Mouse (Mus musculus): ENCODE results near the gene Syt17. TPM values are rescaled to one million over a fixed set of nuclear protein-coding genes. Genes with fewer than 3 reads are reported as not detected.

Syt17 gene
- total RNA-seq, 2 experiments from 2014 or later = 61.8 to 68.6 TPM

DNA sequence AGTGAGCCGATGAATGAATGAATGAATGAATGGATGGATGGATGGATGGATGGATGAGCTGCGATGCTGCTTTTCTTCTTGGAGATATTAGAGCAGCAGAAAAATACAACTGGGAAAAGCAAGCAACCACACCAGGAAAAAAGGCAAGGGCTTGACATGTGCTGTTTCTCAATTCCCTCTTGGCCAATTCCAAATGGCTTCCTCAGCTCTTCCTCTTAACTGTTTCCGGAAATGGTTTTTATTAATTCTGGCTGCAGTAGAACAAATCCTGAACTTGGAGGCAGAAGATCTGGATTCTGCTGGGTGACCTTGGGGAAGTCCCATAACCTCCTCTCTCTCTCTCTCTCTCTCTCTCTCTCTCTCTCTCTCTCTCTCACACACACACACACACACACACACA, 20.0 kb upstream of the Syt17 start:
- intact Hi-C loops (cut with DNase I) = no loop called here
- no peak for DNase-seq (ENCODE audit: low spot score in 2 of 2)

DNA sequence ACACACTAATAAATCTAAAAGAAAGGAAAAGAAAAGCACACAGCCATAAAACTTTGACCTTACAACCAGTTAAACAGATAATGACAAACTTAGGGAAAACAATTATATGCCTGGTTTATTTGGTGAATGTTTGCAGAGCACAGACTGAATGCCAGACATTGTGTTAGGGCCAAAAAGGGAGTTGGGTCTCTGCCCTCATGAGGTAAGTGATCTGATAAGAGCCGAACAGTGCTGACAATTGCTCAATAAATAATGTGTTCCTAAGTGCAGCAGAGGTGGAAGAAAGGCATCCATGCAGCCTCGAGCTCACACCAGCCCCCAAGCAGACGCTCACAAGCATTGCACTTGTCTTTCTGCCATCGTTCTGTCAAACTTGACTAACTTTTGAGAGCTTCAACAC, 16.4 kb upstream of the Syt17 start:
- no peak for DNase-seq (ENCODE audit: low spot score in 2 of 2)
- intact Hi-C loops (cut with DNase I) = no loop called here

DNA sequence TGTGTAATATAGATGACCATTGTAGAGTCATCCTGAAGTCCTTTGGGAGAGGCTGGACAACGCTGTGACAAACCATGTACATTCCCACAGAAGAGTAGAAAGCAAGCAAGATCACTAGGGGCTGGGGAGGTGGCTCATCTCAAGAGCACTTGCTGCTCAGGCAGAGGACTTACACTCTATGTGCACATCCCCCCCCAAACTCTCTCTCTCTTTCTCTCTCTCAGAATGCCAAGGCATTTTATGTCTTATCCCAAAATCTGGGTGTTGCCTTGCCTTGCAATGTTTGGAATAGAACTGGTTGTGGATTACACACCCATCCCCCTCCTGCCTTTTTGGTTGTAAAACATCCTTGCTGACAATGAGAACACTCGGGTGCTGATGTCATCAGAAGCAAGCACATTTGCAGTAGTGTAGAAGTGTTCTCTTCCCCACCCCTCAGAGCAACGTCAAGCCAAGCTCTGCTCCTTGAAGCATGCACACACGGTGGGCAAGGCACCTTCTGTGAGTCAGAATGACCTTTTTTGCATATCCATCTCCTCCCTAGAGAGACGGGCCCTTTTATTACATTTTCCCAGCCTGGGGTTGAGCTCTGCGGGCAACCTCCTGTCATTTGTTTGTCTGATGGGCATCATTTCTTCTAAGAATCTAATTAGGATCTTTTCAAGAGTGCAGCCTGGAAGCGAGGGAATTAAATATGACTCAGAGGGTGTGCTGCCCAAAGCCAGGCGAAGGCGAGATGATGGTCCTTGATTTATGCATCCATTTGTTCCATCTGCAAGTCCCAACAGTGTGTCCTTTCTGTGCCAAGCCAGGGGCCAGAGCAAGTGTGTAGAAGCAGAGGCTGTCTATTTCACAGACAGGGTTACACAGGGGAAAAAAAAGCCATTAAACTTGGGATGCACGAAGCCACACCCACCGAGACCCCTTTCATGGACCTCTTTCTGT, 15.1 kb upstream of the Syt17 start:
- intact Hi-C loops (cut with DNase I) = no loop called here
- no peak for DNase-seq (ENCODE audit: low spot score in 2 of 2)

DNA sequence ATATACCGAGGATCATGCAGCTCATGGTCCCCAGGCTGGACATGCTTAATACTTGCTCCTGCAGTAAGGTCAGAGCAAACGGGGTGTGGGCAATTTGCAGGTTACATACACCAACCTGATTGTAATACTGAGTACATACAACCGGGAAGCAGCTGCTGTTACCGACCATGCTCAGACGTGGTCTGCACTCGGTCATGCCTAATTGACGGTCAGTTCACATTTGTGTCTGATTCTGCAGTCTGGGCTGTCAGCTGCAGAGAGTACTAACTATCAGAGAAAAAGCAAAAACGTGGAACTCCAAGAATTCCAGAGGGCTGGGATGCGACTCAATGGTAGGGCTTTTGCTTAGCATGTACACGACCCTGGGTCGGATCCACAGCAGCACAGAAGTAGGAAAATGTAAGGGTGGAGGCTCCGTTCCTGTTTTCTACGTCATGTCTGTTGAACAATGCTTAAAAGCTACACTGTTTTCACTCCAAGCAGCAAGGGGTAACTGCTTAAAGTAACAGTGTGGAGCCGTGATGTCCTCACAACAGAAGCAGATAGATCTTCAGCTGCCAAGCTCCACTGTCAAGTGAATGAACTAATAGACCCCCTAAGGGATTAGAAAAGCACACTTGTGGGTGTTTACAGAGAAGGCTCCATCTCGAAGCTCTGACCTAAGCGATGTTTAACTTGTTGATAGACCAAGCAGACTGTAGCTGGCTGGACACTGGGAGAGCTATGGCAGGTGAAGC, 13.5 kb upstream of the Syt17 start:
- intact Hi-C loops (cut with DNase I) = no loop called here
- DNase-seq (ENCODE audit: low spot score in 2 of 2) = no peak

DNA sequence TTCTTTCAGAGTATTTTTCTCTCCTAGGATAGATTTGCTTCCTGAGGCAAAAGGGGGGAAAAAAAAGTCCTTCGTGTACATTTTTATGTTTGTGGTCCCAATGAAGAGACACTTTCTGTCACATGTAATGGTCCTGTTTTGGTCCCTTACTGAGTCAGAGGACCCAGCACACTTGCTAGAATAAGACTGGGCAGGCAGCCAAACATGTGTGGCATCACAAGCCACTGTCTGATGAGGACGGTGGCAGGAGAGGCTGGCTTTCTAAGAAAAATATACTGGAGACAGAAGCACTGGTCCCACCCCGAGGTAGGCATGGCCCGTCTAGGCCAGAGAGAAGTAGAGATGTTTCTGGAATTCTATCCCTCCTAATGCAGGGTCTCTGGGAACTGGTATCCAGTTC, 5.7 kb upstream of the Syt17 start:
- intact Hi-C loops (cut with DNase I) = no loop called here
- DNase-seq (ENCODE audit: low spot score in 2 of 2) = peak in 1 of 2 experiments; percentile 20

DNA sequence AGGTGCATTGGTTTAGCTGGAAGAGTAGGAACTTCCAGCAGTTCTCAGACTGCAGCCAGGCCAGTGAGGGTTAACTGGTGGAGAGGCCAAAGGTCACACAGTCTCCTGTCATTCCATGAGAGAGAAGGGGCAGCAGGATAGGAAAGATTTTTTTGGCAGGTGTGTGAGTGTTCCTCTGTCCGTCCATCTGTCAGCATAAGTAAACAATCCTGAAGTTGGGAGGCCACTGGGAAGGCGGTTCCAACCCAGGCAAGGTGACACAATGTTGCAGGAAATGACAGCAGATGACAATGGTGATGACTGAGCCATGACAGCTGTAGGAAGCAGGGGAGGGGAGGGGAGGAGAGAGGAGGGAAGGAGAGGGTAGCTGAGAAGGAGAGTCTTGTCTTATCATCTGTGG, 4.9 kb upstream of the Syt17 start:
- DNase-seq (ENCODE audit: low spot score in 2 of 2) = no peak
- intact Hi-C loops (cut with DNase I) = no loop called here

DNA sequence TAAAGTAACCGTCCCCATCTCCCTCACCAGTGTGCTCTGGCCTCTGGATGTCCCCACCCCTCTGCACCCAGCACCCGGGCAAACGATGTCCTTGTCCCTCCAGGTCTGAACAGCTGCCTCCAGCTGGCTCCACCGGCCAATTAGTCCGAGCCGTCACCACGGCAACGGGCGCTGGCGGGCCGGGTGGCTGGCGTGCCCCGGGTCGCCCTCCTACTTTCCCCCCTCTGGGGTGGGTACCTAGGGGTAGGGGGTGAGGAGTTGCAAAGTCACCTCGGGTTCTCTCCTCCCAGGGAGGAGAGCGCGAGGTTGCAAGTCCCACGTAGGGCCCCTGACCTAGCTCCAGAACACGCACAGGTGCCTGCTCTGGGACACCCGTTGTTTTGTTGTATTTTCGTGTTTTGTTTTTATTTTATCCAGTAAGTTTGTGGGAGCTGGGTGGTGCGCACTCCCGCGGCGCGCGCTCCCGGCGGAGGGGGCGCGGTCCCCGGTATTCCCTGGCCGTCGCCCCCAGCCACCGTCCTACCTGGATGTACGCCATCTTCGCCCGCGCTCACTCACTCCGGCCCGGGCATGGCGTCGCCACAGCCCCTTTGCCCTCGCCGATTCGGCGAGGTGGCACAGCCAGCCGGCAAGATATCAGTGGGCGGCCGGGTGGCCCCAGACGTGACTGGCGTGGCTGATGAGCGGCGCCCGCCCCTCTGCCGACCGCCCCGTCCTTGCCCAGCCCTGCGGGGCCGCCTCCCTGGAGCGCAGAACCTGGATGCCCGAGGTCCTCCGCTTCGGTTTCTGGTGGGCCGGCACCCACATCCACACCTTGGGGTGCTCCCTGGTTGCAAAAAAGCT, 510 bp downstream of the Syt17 start:
- intact Hi-C loops (cut with DNase I) = loop anchor here (2.0 kb wide), 2 partner anchors 71 to 143 kb away; no protein-coding TSS in a partner anchor
- DNase-seq (ENCODE audit: low spot score in 2 of 2) = peak in 1 of 2 experiments; percentile 15

DNA sequence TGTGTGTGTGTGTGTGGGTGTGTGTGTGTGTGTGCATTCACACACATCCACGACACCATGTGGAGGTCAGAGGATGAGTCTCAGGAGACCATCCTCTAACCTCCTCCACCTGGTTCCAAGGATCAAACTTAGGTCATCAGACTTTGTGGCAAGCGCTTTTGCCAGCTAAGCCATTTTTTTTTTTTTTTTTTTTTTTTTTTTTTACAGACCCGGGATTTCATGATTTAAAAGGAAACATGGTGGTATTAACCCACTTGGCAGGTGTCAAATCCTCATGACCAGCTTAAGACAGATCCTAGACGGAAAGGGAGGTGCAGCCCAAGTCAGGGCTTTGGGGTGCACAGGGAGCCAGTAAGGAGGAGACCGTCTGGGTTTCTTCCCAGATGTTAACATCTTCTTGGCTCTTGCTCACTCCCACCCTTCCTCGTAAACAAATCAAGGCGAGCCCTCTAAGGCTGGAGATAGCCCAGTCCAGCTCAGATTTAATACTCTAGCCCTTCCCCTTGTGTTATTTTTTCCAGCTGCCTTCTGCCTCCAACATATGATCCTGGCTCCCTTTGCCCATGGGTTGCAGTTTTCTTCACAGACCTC, 4.0 kb downstream of the Syt17 start:
- DNase-seq (ENCODE audit: low spot score in 2 of 2) = no peak
- intact Hi-C loops (cut with DNase I) = no loop called here

DNA sequence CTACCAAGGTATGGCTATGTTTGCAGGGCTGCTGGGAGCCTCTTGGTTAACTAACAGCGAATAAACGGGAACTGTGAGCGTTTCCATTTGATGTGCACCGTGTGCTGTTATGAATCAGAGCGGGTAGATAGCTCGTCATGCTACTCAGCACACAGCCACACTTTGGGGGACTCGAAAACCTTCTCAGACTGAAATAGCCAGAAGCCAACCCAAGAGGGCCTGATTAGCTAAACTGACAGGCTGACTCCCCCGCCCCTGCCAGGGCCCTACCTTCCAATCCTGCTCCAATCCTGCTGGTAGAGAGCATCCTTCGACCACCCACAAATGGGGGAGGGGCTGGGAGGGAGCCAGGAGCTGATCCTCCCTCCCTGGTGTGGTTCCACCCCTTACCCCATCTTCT, 4.7 kb downstream of the Syt17 start:
- peak; percentile 52 to 66 for DNase-seq (ENCODE audit: low spot score in 2 of 2)
- intact Hi-C loops (cut with DNase I) = no loop called here

DNA sequence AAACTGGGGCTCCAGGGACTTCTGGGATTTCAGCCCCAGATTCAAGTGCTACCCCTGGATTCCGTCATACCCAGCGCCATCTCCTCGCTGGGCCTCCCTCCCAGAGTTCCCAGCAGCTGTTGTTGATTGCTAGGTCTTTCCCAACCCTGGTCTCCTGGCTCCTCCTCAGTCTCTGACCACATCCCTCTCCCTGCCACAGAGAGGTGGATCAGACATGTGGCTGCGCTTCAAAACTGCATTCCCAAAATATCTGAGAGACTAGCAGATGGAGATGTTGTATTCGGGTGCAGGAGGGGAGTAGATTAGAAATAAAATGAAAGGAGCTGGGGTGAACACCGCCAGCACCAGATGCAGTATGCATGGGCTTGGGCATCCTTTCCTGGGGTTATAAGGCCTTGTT, 6.5 kb downstream of the Syt17 start:
- intact Hi-C loops (cut with DNase I) = no loop called here
- peak; percentile 23 to 34 for DNase-seq (ENCODE audit: low spot score in 2 of 2)

DNA sequence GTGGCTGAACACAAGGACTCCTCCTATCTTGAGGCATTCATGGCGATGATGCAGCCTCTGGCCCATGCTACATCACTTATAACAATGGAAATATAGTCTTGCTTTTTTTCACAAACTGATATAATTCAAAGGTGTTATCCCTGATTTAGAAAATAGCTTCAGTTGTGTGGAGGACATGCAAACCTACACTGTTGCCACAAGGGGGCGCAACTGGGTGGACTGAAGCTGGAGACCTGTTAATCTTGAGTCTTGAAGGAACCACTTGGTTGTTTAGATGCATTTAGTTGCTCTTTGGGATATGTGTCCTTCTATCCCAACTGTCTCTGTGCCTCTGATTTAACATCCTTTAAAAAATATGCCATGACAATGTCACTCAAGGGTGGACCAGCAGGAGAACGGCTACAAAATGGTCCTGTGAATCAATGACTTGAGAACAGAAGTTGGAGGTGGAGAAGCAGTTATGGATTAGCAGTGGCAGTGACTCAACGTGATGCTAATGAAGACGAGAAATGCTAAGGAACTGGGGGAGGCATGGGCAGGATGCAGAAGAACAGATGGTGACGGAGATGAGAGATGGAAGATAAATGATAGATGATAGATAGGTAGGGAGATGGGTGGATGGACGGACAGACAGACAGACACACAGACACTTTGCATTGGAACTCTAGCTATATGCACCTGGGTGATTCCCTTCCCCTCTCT, 10.8 kb downstream of the Syt17 start:
- DNase-seq (ENCODE audit: low spot score in 2 of 2) = no peak
- intact Hi-C loops (cut with DNase I) = no loop called here

DNA sequence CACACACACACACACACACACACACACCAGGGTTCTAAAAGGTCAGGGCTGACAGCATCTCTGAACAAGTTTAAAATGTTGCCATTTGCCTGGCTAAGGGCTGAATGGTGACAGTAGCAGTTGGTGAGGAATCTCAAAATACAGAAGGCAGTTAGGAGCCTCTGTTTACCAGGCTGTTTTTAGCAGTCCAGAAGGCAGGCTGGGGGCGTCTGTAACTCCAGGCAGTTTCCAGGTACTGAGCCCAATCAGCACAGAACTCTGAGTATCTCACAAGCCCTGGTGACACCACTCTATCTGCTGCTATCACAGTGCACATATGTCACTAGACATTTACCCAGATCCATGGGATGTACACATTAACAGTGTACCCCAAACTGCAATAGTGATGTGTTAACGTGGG, 19.1 kb downstream of the Syt17 start:
- peak; percentile 77 to 90 for DNase-seq (ENCODE audit: low spot score in 2 of 2)
- intact Hi-C loops (cut with DNase I) = loop anchor here (1.0 kb wide), 1 partner anchor 65 kb away; no protein-coding TSS in a partner anchor

DNA sequence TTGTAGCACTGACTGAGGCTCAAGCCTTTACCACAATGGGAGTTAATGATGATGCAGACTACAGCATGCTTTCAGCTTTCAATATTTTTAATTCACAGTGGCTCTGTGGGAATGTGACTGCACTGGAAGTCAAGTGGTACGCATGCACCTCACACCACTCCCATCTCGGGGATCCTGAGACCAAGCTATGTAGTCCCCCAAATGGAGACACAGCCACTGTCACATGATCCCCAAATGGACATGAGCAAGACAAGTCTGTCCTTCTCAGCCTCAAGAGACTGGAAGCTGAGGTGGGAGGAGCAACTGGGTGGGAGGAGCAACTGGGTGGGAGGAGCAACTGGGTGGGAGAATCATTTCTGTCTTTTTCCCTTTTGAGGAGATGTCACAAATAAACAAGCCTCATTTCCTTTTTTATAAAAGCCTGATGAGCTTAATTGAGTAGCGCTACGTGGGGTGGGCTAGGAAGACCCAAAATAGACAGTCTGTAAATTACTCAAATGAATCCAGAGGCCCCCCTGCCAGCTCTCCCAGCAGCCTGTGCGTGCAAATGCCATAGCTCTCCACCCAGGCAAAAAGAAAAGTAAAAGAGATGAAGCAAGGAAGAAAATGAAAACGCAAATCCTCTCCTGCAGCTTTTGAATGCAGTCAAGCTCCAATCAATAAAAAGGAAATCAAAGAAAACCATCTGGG, 28.4 kb downstream of the Syt17 start:
- intact Hi-C loops (cut with DNase I) = no loop called here

DNA sequence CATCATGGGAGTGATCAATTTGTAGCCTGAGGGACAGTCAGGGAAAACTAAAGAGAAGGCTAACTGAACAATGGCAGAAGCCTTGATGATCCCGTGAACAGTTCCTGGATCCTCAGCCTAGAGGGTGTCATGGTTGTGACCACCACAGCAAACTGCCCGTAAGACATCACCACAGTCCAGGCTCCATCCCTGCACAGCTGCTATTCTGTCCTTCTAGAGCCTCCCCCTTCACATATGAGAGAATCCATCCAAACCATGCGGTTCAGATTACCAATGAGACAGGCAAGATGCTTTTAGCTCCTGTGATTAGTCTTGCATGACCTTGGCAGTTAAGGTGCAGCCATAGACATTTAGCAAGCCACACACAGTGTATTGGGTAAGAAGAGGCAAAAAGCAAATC, 33.8 kb downstream of the Syt17 start:
- no peak for DNase-seq (ENCODE audit: low spot score in 2 of 2)
- intact Hi-C loops (cut with DNase I) = no loop called here

More for the DNA sequence above, 28.4 kb downstream of the Syt17 start:
- peak in 1 of 2 experiments; percentile 18 for DNase-seq (ENCODE audit: low spot score in 2 of 2)

DNA sequence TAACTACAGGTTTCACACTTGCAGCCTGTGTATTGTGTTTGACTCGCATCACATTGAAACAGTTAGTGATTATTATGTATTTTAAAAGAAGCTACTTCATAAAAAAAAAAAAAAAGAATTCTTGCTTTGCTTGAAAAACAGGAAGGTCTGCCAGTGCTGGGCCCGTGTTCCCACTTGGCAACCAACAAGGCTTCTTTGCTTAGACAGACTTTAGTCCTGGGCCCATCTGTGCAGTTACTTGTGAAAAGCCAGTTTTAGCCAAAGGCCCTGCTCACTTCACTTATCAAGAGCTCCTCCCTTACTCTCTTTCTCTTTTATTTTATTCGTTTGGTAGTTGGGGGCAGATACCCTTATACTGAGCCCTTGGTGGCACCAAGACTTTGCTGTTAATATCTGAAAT, 36.1 kb downstream of the Syt17 start:
- intact Hi-C loops (cut with DNase I) = no loop called here

DNA sequence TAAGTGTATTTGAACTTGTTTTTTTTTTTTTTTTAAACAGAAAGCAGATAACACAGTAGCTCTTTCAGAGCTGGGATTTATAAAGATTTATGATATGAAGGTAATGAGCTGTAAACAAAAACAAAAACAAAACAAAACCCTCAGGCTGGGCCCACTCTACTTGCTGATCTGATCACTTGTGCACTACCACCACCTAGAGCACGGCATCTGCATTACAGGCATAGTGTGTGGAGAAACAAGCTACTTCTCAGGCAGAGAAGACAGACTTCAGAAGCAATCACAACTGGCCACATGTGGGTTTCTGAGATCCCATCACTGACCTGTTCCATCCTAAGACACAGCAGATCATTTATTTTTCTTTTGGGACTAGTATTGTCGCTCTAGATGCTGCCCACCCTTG, 38.6 kb downstream of the Syt17 start:
- intact Hi-C loops (cut with DNase I) = loop anchor here (5.0 kb wide), 1 partner anchor 102 kb away; no protein-coding TSS in a partner anchor
- no peak for DNase-seq (ENCODE audit: low spot score in 2 of 2)

More for the DNA sequence above, 36.1 kb downstream of the Syt17 start:
- no peak for DNase-seq (ENCODE audit: low spot score in 2 of 2)

DNA sequence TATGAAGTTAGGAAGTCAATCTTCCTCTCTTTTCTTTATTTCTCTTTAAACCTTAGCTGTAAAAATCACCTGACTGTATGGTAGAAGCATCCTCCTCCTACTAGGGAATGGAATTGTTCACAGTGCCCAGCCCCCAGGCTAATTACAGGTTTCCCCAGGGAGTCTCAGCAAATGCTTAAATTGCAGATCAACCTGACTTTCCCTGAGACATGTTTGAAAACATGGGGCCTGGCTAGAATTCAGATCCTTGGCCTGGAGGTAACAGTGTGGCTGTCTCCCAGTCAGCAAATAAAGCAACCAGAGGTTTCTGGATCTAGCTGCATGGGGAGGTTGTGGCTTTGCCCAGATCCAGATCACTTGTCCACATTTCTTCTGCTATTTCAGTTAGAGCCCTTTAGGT, 42.8 kb downstream of the Syt17 start:
- no peak for DNase-seq (ENCODE audit: low spot score in 2 of 2)
- intact Hi-C loops (cut with DNase I) = loop anchor here (5.0 kb wide), 1 partner anchor 98 kb away; no protein-coding TSS in a partner anchor

DNA sequence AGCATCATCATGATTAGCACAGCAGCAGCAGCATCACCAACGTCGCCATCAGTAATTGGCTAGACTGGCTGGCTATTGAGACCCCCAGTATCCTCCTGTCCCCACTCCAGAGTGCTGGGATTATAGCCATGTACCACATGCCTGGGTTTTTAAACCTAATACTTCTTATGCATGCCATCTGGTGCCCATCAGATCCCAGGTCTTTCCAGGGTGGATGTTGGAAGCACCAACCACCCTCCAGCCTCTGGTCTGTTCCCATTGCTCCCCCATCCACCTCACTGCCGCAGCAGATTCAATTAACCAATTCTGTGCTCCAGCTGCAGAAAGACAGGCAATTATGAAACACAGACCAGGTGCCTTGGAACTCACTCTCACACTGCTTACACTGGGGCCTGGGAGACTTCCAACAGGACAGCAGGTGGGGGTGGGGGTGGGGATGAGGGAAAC, 45.4 kb downstream of the Syt17 start:
- DNase-seq (ENCODE audit: low spot score in 2 of 2) = no peak
- intact Hi-C loops (cut with DNase I) = no loop called here

Measured in left cerebral cortex, postnatal 14 days (tissue).